Mouse (Mus musculus): Measurements from ENCODE around the gene Nkapd1. TPM values are rescaled to one million over a fixed set of nuclear protein-coding genes. Genes with fewer than 3 reads are reported as not detected.

The Nkapd1 gene
- polyA plus RNA-seq, 1 experiment from 2014 or later, result 32.0 TPM

DNA sequence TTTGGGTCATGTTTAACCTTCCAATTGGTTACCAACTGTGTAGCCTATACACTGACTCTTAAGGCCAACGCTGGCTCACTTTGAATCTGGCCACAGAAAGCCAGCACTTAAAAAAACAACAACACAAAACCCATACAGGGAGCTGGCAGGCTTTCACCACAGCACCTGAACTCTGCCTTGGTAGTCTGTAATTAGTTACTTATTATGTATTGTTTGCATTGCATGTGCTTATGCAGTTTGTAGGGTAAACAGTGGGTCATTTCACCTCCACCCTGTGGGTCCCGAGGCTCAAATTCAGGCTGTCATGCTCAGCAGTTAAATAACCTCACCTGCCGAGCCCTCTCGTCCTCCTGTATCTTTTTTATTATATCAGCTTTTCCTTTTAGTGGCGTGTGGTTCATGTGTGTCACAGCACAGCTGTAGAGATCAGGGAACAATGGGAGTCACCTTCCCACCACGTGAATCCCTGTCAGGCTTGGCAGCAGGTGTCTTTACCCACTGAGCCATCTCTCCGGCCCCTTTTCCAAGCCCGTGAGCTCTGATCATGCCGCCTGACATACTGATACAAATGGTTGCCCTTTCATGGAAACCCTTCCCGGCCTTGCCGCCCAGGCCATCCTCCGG lies 22.4 kb downstream of the Nkapd1 start:
- no peak for ATAC-seq (ENCODE audit: insufficient number of reproducible peaks, insufficient read depth, low FRiP score, low TSS enrichment, low read depth)
- H3K4me3 ChIP-seq (replicated peaks), result no peak overlapping the region
- H3K36me3 ChIP-seq, result peaks cover 53% of the 10 kb centered on the region
- no peak overlapping the region for H3K4me2 ChIP-seq
- no peaks in the 10 kb centered on the region for H3K4me1 ChIP-seq (replicated peaks)
- H3K27me3 ChIP-seq, result no peaks in the 10 kb centered on the region
- no peak overlapping the region for H3K27ac ChIP-seq
- 79% methylated on average over 12 of the region's 12 CpGs for WGBS
- H3K9ac ChIP-seq (replicated peaks), result no peak overlapping the region
- H3K9me3 ChIP-seq, result no peaks in the 10 kb centered on the region

DNA sequence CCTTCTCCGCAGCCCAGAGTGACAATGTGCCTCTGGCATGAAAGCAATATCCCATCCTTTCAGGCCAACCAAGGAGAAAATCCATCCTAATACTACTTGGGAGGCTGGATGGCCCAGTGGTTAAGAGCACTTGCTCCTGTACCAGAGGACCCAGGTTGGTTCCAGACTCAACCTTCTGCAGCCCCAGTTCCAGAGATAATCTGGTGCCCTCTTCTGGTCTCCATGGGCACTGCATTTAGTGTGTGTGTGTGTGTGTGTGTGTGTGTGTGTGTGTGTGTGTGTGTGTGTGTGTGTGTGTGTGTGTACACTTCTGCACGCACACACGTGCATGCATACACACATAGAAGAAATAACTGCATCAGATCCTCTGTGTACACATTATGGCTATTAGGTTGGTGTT lies 23.7 kb downstream of the Nkapd1 start:
- Histone ChIP-seq H3K27ac (no peak overlapping the region), H3K4me2 (no peak overlapping the region), H3K9me3 (no peaks in the 10 kb centered on the region), H3K4me1 (replicated peaks) (no peaks in the 10 kb centered on the region), H3K9ac (replicated peaks) (no peak overlapping the region), H3K27me3 (no peaks in the 10 kb centered on the region), H3K4me3 (replicated peaks) (no peak overlapping the region), H3K36me3 (peaks cover 41% of the 10 kb centered on the region)
- no peak for ATAC-seq (ENCODE audit: insufficient number of reproducible peaks, insufficient read depth, low FRiP score, low TSS enrichment, low read depth)
- WGBS, result 77% methylated on average over 2 of the region's 3 CpGs

DNA sequence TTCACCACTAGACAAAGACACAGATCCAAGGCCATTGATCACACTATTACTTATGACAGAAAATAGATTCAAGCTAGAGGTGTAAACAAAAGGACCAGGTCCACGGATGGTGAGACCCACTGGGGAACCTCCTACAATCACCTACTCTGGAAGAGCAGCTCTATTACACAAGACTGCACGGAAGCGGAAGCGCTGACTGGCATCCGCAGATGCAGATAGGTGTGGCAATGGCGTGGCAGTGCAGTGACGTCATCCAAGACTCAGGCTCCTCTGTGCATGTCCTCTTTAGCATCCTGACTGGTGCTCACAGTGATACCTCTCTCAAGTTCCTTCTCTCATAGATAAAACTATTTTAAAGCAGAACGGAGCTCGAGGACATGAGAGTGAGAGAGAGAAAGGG lies 24.3 kb downstream of the Nkapd1 start:
- Histone ChIP-seq H3K4me3 (replicated peaks) (no peak overlapping the region), H3K36me3 (peaks cover 35% of the 10 kb centered on the region), H3K4me2 (no peak overlapping the region), H3K4me1 (replicated peaks) (no peaks in the 10 kb centered on the region), H3K27me3 (no peaks in the 10 kb centered on the region), H3K9ac (replicated peaks) (no peak overlapping the region), H3K27ac (no peak overlapping the region), H3K9me3 (no peaks in the 10 kb centered on the region)
- ATAC-seq (ENCODE audit: insufficient number of reproducible peaks, insufficient read depth, low FRiP score, low TSS enrichment, low read depth), result no peak
- WGBS, result 89% methylated on average over 9 of the region's 9 CpGs

DNA sequence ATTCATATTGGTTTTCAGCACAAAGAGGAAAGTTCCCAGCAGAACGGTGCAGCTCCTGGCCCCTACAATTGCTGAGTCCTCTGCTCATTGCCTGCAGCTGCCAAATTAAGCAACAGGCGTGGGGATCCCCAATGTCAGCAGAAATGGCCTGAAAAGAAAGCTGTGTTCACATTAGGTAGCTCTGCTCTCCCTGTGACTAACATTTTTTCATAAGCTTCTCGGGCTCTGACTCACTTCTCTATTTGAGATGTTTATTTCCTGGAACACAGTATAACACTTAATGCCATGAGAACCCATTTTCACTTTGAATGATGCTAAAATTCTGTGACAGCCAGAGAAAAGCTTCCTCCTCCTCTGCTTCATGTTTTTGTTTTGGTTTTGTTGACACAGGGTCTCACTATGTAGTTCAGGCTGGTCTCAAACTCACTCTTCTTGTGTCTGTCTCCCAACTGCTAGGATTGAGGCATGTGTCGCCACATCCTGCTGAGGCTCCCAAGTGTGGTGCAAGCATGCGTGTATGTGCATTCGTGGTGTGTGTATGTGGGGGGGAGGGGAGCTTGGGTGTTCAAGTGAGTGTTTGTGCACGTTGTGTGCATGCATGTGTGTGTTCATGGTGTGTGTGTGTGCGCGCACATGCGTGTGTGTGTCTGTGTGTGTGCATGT lies 26.3 kb downstream of the Nkapd1 start:
- WGBS, result 74% methylated on average over 10 of the region's 10 CpGs
- no peak for ATAC-seq (ENCODE audit: insufficient number of reproducible peaks, insufficient read depth, low FRiP score, low TSS enrichment, low read depth)
- Histone ChIP-seq H3K27ac (no peak overlapping the region), H3K4me1 (replicated peaks) (no peaks in the 10 kb centered on the region), H3K4me3 (replicated peaks) (no peak overlapping the region), H3K36me3 (peaks cover 15% of the 10 kb centered on the region), H3K4me2 (no peak overlapping the region), H3K9me3 (no peaks in the 10 kb centered on the region), H3K9ac (replicated peaks) (no peak overlapping the region), H3K27me3 (no peaks in the 10 kb centered on the region)

DNA sequence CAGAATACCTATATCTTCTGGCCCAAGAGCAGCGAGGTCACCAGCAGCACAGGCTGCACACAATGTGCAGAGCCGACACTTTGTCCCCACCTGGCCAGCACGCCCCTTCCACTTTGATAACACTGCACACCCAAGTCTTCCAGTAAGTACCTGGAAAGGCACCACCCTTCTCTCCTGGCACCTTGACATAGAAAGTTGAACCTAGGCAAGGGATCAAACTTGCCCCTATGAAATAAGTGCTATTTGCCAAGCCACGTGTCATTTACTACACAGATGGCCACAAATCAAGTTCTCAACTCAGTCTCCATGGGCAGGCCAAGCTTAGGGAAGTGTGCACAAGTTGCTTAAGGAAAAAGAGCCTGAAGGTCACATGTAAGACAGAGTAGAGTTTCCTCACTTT lies 30.3 kb downstream of the Nkapd1 start:
- WGBS, result 74% methylated on average over 4 of the region's 4 CpGs
- Histone ChIP-seq H3K4me3 (replicated peaks) (no peak overlapping the region), H3K27me3 (no peaks in the 10 kb centered on the region), H3K36me3 (no peaks in the 10 kb centered on the region), H3K9me3 (no peaks in the 10 kb centered on the region), H3K9ac (replicated peaks) (no peak overlapping the region), H3K27ac (no peak overlapping the region), H3K4me1 (replicated peaks) (no peaks in the 10 kb centered on the region; the same call in 1 of the 2 replicates), H3K4me2 (no peak overlapping the region)
- no peak for ATAC-seq (ENCODE audit: insufficient number of reproducible peaks, insufficient read depth, low FRiP score, low TSS enrichment, low read depth)

DNA sequence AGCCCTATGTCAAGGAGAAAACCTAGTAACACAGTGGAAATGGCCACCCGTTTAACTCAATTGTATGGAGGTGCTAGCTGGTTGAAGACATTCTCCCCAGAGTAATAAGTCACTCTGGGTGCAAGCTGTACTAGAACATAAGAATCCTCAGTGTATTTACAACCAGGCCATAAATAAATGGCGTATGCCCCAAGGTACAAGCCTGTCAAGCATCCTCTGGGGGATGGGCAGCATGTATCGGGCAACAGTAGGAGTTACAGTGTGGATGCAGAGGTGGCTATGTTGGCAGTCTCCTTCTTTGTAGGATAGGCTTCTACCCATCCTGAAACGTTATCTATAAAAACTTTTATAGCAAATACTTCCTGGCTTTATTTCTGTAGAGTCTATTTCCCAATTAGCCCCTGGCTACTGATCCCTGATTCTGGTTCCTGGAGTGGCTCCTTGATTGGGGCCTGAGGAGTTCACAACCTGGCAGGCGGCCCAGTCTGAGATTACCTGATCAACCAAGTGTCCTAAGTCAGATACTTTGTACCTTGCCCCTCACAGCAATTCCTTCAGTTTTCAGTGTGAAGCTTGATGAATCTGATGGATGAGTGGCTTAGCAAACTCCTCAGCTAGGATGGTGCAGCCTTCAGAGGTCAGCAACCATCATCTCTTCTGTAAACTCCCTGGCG lies 32.0 kb downstream of the Nkapd1 start:
- no peaks in the 10 kb centered on the region for H3K27me3 ChIP-seq
- 67% methylated on average over 6 of the region's 6 CpGs for WGBS
- no peaks in the 10 kb centered on the region for H3K36me3 ChIP-seq
- no peak overlapping the region for H3K4me2 ChIP-seq
- H3K9me3 ChIP-seq, result no peaks in the 10 kb centered on the region
- no peak overlapping the region for H3K27ac ChIP-seq
- H3K4me3 ChIP-seq (replicated peaks), result no peak overlapping the region
- no peak overlapping the region for H3K9ac ChIP-seq (replicated peaks)
- no peaks in the 10 kb centered on the region; the same call in 1 of the 2 replicates for H3K4me1 ChIP-seq (replicated peaks)
- no peak for ATAC-seq (ENCODE audit: insufficient number of reproducible peaks, insufficient read depth, low FRiP score, low TSS enrichment, low read depth)

DNA sequence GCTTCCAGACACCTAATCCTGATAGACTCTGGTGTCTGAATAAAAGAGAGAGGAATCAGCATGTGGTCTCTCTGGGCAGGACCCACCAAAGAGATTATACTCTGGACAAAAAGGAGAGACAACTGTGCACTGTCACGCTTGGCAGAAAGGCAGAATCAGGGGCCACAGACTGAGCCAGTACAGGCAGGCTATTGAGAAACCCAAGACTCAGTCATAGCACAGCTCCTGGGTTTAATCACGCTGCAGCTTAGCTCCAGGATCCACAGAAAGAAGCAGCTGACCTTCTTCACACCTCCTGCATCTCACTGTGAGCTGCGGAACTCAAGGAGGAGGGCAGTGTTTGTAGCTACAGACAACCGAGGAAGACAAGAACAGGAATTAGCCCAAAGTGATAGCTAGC lies 36.9 kb downstream of the Nkapd1 start:
- WGBS, result 43% methylated on average over 4 of the region's 4 CpGs
- no peak overlapping the region for H3K27ac ChIP-seq
- H3K4me3 ChIP-seq (replicated peaks), result no peak overlapping the region
- H3K4me1 ChIP-seq (replicated peaks), result no peaks in the 10 kb centered on the region; the same call in 1 of the 2 replicates
- H3K27me3 ChIP-seq, result no peaks in the 10 kb centered on the region
- no peaks in the 10 kb centered on the region for H3K9me3 ChIP-seq
- no peak overlapping the region for H3K4me2 ChIP-seq
- no peak for ATAC-seq (ENCODE audit: insufficient number of reproducible peaks, insufficient read depth, low FRiP score, low TSS enrichment, low read depth)
- no peaks in the 10 kb centered on the region for H3K36me3 ChIP-seq
- no peak overlapping the region for H3K9ac ChIP-seq (replicated peaks)

DNA sequence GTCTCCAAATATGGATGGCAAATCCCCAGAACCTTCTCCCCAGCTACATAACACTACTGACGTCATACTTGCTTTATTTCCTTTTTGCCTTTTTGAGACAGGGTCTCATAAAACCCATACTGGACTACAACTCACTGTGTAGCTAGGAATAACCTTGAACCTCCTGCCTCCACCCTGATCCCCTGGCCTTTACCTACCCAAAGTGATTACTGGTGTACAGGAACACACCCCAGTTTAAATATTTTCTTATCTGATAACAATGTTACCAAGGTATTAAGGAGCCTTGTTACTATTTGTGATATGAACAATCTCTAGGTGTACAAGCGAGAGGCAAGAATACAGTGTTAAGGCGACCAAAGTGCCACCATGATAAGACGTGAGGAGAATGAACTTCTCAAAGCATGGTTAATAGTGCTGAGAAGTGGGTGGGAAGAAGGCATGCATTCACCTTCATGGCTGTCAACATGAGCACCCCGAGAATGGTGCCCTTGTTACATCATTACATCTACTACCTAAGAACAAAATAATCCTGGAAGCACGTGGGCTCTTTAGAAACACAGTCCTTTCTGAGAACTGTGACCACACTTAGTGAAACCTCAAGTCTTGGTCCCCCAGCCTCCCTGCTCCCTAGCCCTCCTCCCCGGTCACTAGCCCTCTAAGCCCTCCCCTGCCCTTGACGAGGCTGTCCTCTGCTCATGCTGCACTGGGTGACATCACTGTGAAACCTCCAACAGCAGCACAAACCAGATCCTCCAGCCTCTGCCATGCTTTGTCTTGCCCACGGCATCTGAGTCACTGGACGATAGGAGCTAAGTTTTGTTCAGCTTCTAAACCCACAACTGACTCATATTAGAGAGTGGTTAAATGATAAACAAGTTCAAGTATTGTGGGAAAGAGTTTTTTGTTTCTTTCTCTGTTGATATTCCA lies 47.4 kb downstream of the Nkapd1 start:
- 77% methylated on average over 10 of the region's 10 CpGs for WGBS

DNA sequence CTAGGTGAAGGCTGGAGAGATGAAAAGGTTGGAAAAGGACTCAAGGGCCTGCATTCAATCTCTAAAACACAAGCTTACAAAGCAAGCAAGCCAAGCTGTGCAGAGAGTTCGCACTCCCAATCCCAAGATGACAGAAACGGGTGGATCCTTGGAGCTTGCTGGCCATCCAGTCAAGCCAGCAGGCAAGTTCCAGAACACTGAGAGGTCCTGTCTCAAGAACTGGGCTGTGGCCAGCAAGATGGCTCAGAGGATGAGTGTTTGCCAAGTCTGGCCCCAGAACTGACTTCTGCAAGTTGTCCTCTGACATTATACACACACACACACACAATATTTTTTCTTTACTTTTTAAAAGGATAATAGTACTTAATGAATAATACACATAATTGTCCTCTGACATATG lies 49.4 kb downstream of the Nkapd1 start:
- no peak for ATAC-seq (ENCODE audit: insufficient number of reproducible peaks, insufficient read depth, low FRiP score, low TSS enrichment, low read depth)
- Histone ChIP-seq H3K36me3 (no peaks in the 10 kb centered on the region), H3K9ac (replicated peaks) (no peak overlapping the region), H3K27me3 (no peaks in the 10 kb centered on the region), H3K4me2 (no peak overlapping the region), H3K4me1 (replicated peaks) (no peaks in the 10 kb centered on the region), H3K9me3 (no peaks in the 10 kb centered on the region), H3K27ac (no peak overlapping the region), H3K4me3 (replicated peaks) (no peak overlapping the region)
- 93% methylated on average over 2 of the region's 2 CpGs for WGBS

More for the DNA sequence above, 47.4 kb downstream of the Nkapd1 start:
- Histone ChIP-seq H3K27me3 (no peaks in the 10 kb centered on the region), H3K27ac (no peak overlapping the region), H3K4me1 (replicated peaks) (peaks cover 7% of the 10 kb centered on the region; the same call in 1 of the 2 replicates), H3K4me3 (replicated peaks) (no peak overlapping the region), H3K9me3 (no peaks in the 10 kb centered on the region), H3K9ac (replicated peaks) (no peak overlapping the region), H3K36me3 (no peaks in the 10 kb centered on the region), H3K4me2 (no peak overlapping the region)
- ATAC-seq (ENCODE audit: insufficient number of reproducible peaks, insufficient read depth, low FRiP score, low TSS enrichment, low read depth), result no peak

DNA sequence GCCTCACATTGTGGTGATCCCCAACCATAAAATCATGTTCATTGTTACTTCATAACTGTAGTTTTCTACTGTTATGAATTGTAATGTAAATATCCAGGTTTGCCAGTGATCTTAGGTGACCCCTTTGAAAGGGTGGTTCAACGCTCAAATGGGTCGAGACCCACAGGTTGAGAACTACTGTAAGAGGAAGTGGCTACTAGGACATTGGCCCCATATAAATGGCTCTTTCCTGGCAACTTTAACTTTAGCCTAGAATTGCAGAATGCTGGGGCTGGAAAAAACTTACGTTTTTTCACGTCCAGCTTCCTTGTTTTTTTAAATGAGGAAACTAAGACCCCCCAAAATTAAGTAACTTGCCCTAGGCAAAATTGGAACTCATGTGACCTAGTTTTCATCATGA lies 49.9 kb downstream of the Nkapd1 start:
- H3K27ac ChIP-seq, result no peak overlapping the region
- no peak overlapping the region for H3K4me2 ChIP-seq
- no peaks in the 10 kb centered on the region for H3K36me3 ChIP-seq
- 91% methylated on average over 4 of the region's 4 CpGs for WGBS
- no peak overlapping the region for H3K9ac ChIP-seq (replicated peaks)
- ATAC-seq (ENCODE audit: insufficient number of reproducible peaks, insufficient read depth, low FRiP score, low TSS enrichment, low read depth), result no peak
- no peak overlapping the region for H3K4me3 ChIP-seq (replicated peaks)
- no peaks in the 10 kb centered on the region for H3K27me3 ChIP-seq
- no peaks in the 10 kb centered on the region for H3K4me1 ChIP-seq (replicated peaks)
- H3K9me3 ChIP-seq, result no peaks in the 10 kb centered on the region

DNA sequence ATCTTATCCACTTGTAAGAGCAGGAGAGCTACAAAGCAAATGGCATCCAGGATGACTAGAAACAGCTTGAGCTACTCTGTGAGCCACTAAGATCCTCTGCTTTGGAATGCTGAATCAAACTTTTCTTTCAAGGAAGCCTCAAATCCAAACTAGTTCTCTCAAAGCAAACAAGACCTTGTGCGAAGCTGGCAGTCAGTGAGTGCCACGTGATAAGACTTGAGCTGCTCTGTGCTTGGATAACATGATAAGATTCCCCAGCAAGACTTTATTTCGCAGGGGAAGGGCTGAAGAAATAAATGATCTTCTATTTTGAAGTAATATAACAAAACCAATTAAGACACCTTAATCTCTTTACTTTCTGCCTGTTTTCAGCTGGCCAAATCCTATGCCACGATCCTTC lies 51.3 kb downstream of the Nkapd1 start:
- ATAC-seq (ENCODE audit: insufficient number of reproducible peaks, insufficient read depth, low FRiP score, low TSS enrichment, low read depth), result no peak
- Histone ChIP-seq H3K4me3 (replicated peaks) (no peak overlapping the region), H3K9ac (replicated peaks) (no peak overlapping the region), H3K27ac (no peak overlapping the region), H3K27me3 (no peaks in the 10 kb centered on the region), H3K4me2 (no peak overlapping the region), H3K36me3 (no peaks in the 10 kb centered on the region), H3K9me3 (no peaks in the 10 kb centered on the region), H3K4me1 (replicated peaks) (no peaks in the 10 kb centered on the region)
- WGBS, result 82% methylated on average over 4 of the region's 4 CpGs

Data from limb, embryonic 12.5 days (tissue).